Mouse (Mus musculus): Measurements from ENCODE around the gene Srrm1.
"Not testable (repeated sequence)": the region's sequence is repeated elsewhere in the genome, so short reads cannot be mapped to it uniquely, and the experiment has no call there.

Gene Srrm1

DNA sequence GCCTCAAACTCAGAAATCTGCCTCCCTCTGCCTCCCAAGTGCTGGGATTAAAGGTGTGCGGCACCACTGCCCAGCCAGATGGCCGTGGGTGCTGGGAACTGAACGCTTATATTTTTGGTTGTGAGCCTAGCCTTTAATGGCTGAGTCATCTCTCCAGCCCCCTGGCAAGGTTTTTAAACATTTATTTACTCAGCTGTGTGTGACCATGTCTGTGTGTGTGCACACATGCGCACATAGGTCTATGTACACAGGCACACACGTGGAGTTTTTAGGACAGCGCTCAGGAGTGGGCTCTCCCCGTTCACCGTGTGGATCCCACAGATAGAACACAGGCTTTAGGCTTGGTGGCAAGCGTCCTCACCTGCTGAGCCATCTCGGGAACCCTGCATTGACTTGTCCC lies 50.9 kb downstream of the Srrm1 start:
- in situ Hi-C loops (cut with MboI) = no loop called here

DNA sequence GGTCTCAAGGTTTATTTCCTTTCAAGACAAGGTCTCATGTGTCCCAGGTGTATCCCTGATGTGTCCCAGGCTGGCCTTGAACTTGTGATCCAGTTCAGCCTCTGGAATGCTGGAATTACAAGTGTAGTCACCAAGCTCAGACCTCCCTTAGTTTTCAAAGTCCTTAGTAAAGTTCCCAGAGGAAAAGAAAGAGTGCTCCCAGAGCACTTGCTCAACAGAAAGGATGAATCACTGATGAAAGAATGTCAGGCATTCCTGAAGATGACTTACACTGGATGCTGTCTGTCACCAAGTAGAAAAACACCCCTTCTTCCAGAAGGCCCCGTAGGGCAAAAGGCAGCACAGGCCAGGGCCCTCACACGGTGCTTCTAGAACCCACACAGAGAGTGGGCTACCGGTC lies 52.0 kb downstream of the Srrm1 start:
- in situ Hi-C loops (cut with MboI) = no loop called here

DNA sequence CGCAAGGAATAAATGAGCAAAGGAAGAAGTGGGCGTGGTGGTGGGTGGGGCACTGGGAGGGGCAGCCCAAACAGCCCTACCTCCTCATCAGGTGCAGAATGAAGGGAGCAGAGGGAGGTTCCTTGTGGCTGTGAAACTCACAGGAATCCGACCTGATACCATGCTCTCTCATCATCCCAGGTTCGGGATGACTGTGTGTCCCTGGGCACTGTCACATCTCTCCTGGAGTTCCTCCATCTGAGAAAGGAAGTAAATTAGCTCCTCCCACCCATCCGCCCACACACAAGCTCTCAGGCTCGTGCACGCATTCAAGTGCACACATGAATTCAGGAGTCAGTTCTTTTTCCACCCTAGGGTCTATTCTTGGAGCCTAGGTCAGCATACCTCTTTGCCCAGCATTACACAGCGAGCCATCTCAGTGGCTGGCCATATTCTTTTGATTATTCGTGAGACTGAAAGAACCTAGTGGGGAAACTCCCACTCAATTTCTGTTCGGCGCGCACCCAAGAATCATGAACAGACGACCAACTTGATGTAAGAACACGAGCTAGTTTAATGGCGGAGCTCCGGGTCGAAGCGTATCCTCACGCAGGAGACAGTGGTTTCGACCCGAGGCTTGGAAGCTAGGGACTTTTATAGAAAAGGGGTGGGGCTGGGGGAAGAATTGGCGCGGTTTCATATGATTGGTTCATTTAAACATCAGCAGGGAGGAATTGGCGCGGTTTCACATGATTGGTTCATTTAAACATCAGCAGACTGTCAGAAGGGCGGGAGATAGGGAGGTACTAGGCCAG lies 52.7 kb downstream of the Srrm1 start:
- in situ Hi-C loops (cut with MboI) = no loop called here

DNA sequence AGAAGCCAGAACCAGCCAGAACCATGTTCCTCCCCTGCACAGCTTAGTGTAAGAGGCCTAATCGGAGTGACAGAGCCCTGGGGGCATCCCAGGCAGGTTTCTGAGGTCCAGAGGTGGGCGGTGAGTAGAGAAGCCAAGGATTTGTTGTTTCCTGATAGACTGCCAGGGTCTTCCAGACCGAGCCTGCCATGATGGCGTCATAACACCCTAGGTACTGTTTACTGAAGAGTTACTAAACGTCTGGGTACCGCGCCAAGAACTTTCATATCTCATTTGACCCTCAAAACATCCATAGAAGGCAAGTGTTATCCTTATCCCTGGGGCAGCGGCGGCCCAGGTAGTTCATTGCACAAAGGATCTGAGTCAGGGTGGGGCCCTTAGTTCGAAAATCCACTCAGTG lies 54.4 kb downstream of the Srrm1 start:
- in situ Hi-C loops (cut with MboI) = no loop called here

DNA sequence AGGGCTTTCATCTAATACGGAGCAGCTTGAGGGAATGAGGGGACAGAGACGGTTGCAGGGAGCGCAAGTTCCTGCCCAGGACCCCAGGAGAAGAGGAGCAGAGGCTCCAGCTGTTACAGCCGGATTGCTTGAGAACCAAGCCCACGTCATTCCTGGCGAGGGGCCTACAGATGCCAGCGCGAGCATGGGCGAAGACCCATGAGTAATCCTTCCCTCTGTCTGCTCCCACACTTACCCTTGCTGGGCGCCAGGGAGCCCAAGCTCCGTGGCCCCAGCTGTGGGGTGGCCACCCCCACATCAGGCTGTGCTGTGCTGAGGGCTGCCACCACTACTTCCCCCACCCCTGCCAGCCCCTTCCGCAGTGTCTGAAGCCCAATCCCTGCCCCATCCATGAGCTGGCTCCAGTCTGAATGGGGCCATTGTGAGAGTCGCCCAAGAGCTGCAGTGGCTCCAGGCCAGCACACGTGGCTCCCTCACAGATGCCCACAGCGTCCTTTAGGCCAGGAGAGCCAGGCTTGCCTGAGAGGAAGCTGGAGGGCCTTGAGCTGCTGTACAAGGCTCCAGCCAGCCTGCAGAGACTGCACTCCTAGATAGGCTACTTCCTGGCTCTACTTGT lies 55.1 kb downstream of the Srrm1 start:
- in situ Hi-C loops (cut with MboI) = no loop called here

DNA sequence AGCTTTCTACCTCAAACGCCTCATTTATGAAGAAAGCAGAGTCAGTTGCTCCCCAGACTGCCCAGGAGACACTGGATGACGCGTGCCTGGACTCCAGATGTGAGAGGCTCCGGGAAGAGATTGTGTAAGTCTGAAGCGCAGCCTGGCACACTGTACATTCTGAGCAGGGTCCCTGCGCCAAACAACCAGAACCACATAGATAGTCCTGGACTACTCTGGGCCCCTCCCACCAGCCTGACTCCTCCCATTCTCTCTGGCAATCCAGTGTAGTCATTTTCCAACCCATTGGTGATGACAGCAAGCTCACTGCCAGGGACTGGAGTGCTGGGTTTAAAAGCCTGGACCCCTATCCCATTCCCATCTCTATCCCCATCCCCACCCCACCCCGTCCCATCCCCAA lies 56.0 kb downstream of the Srrm1 start:
- in situ Hi-C loops (cut with MboI) = no loop called here

DNA sequence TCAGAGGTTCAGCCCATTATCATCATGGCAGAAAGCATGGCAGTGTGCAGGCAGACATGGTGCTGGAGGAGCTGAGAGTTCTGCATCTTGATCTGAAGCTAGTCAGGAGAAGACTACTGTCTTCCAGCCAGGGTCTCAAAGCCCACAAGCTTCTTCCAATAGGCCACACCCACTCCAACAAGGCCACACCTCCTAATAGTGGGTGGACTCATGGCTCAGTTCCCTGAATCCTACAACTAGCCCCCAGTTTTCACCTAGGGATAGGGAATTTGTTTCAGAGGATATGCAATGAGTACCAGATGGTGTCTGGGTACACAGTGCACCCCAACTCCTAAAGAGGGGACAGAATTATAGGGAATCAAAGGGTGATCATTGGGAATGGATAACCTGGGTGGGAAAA lies 56.6 kb downstream of the Srrm1 start:
- in situ Hi-C loops (cut with MboI) = no loop called here

DNA sequence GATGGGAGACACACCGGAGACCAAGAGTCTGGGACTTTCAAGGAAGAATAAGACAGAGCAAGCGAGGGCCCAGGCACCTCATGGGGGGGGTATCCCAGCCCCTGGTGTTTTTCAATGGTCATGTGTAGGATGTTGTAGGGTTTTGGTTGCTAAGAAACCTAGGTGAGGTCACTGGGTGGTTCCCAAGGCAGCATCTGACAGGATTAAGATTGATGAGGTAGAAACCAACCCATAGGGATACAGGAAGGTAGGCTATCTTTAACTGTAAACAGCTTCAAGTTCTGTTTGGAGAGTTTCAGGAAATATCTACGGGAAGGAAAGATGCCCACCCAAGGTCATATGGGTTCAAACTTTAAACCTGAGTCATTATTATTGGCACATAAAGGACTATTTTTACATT lies 59.3 kb downstream of the Srrm1 start:
- in situ Hi-C loops (cut with MboI) = no loop called here

DNA sequence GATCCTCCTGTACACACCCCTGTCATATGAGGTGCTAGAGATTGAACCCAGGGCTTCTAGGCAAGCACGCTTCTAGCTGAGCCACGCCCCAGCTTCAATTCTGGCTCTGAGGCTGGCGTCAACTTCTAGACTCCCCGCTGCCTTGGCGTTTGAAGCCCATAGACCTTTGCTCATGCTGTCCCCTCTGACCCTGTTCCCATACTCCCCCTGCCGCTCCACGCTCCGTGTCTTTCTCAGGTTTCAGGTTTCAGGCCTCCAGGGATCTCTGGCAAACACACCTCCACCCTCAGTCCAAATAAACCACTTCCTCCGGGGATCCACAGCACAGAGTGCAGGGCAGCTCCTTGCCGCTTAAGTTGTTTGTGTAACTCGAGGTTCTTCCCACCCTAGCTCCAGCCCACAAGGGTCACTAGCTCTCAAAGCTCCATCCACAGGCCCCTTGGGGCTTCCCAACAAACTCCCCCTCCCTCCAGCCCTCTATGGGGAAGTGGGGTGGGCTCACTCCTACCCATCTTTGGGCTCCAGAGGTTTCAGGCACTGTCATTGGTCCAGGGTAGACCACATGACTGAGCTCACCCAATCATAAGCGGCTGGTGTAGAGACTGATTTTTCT lies 60.5 kb downstream of the Srrm1 start:
- in situ Hi-C loops (cut with MboI) = no loop called here

DNA sequence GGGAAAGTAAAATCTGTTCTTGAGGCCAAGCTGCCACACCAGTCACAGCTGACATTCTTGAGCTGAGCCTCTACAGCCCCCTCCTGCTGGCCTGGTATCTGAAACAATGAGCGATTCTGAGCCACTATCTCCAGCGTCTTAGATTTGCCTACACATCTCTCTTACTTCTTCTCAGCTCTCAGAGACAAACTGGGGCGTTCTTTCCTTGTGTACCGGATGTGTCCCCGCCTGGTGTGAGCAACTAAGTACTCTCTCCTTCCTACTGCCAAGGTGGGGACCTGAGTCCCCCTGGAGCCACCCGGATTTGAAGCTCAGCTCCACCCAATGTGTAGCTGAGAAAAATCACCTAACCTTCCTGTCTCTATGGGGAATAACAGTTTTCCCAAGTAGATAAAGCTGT lies 61.3 kb downstream of the Srrm1 start:
- in situ Hi-C loops (cut with MboI) = no loop called here

DNA sequence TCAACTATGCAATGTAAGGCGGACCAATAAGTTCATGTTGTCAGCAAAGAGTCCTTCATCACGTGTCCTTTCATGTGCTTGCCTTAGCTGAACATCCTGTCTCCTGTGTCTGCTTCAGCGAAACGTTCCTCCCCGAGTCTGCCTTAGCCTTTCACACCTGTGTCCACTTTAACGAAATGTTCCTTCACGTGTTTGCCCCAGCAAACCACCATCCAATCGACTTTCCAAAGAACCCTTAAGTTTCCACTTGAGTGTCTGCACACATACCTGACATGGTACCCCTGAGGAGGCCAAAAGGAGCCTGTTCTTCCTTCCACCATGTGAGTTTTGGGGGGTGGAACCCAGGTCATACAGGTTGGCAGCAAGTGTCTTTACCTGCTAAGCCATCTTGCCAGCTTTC lies 61.9 kb downstream of the Srrm1 start:
- in situ Hi-C loops (cut with MboI) = no loop called here

DNA sequence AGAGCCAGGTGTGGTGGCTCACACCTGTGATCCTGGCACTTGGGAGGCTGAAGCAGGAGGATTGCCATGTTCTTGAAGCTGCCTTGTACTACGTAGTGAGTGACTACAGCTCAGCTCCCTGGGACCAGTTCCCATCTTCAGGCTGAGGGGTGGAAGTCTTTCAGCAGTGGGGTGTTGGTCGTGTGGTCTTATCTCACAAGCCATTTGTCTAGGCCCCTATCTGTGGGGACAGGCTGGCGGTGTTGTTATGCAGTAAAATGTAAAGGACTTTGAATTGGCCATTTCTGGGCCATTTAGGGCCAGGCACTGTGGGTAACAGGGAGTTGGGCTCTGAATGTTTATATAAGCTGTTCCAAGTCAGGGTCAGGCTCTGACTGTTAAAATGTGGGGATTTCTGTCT lies 65.1 kb downstream of the Srrm1 start:
- in situ Hi-C loops (cut with MboI) = no loop called here

DNA sequence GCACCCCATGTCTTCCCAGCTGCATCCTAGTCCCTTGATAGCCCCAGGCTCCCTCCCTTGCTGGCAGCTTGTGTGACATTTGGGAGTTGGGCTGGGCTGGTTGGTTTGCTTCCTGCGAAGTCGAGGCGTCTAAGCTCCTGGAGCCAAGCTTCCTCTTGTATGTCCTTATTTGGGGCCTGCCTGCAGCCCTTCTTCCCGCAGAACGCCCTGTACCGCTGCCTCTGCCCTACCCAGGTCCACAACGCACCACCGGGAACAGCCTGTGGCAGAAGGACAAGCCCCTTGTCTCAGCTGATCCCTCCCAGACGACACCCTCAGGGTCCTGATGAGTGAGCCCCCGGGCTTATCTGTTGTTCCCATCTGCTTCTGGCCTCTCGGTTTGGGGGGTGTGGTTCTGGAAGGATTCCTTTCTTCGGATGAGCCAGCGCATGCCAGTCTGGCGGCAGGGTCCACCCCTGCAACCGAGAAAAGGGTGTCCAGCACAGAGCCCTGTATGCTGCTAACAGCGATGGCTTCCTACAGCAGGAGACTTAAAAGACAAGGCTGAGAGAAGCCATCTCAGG lies 66.2 kb downstream of the Srrm1 start:
- in situ Hi-C loops (cut with MboI) = no loop called here

DNA sequence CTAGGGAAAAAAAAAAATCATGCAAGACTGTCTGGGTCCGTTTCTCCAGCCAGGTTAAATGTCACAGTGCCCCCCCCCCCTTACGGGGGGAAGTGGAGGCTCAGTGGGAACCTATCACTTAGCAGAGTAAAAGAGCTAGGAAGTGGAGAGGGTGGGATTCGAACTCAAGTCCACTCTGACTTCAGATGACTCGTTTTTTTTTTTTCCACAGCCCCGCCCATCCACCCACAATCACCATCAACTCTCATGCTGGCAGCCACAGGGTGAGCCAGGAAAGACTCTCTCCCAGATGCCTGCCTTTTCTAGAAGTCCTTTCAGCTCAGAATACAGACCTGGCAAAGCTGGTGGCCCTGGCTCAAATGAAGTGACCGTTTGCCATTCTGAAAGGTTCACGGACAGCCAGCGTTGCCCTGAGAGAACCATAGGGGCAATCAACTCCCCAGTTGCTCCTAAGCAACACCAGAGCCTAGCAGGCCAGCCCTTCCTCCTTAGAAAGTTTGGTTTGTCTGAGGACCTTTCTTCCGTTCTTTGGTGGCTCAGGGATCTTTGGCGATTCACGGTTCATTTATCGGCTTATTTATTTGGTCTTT lies 67.0 kb downstream of the Srrm1 start:
- in situ Hi-C loops (cut with MboI) = no loop called here

DNA sequence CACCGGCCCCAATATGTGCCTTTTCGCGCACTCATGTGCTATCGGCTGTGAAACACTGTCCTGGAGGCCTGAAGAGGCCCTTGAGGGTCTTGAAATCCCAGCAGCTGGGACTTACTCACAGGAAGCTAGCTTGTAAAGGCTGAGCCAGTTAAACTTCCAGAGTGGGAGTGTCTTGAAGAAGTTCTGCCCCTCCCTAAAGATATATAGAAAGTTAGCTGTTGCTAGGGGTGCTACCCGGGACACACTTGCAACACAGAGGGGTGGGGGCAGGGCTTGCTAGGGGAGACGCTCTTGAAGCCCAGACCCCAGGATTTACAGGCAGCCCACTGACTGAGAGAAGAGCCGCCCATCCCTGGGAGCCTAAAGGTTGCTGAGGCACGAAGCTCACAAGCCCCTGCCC lies 67.7 kb downstream of the Srrm1 start:
- in situ Hi-C loops (cut with MboI) = no loop called here

DNA sequence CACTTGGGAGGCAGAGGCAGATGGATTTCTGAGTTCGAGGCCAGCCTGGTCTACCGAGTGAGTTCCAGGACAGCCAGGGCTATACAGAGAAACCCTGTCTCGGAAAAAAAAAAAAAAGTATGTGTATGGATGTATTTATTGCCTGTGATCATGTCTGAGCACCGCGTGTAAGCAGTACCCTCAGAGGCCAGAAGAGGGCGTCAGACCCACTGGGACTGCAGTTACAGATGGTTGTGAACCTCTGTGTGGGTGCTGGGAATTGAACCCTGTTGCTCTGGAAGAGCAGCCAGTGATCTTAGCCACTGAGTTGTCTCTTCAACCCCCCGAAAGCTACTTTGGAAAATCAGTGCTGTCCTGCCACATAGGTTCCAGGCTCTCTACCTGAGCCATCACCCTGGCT lies 69.2 kb downstream of the Srrm1 start:
- in situ Hi-C loops (cut with MboI) = no loop called here

DNA sequence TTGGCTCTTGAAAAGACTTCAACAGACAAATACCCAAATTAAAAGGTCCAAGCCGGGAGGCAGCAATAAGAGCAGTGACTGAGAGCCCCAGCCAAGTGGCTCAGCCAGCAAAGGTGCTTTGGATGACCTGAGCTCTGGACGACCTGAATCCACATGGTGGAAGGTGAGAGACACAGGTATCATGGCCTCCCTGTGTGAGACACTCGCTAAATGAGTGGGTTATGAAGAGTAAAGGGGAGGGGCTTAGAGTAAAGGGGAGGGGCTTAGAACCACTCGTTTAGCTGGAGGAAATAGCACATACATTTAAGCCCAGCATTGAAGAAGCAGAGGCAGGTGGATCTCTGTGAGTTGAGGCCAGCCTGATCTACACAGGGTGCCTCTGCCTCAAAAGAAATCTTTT lies 69.7 kb downstream of the Srrm1 start:
- in situ Hi-C loops (cut with MboI) = no loop called here

DNA sequence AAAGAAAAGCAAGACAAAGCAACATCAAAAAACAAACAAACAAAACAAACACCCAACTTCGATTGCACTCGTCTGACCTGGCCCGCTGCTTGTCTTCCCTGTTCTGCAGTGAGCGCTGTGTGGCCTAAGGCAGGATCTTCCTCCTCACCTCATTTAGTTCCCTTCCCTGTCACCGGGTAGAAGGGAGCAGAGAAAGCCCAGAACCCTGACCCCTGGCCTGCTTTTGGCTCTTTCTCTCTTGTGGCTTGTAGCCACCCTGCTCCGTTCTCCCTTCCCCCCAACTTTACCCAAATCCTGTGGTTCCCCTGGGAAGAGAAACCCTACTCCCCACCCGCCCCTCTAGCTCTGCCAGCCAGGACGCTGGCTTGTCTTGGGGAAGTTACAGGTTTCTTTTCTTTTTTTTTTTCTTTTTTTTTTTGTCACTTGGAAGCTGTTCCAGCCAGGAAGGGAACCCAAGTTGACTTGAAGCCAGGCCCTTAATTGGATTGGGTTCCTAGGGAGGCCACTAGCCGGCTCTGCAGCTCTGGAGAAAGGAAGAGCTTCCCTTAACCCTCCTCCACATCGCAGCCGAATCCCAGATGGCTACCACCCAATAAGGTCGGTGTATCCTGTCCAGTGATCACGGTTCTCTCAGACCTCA lies 70.3 kb downstream of the Srrm1 start:
- in situ Hi-C loops (cut with MboI) = no loop called here

DNA sequence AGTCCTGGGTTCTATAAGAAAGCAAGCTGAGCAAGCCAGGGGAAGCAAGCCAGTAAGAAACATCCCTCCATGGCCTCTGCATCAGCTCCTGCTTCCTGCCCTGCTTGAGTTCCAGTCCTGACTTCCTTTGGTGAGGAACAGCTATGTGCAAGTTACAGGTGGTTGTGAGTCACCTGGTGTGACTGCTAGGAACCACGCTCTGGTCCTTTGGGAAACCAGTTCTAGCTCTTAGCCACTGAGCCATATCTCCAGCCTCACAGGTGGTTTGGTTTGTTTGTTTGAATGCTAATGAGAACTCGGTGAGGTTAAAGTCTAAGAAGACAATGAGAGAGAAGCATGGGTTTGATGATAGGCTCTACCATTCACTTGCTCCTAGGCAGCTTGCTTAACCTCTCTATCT lies 73.1 kb downstream of the Srrm1 start:
- in situ Hi-C loops (cut with MboI) = not testable (repeated sequence)

DNA sequence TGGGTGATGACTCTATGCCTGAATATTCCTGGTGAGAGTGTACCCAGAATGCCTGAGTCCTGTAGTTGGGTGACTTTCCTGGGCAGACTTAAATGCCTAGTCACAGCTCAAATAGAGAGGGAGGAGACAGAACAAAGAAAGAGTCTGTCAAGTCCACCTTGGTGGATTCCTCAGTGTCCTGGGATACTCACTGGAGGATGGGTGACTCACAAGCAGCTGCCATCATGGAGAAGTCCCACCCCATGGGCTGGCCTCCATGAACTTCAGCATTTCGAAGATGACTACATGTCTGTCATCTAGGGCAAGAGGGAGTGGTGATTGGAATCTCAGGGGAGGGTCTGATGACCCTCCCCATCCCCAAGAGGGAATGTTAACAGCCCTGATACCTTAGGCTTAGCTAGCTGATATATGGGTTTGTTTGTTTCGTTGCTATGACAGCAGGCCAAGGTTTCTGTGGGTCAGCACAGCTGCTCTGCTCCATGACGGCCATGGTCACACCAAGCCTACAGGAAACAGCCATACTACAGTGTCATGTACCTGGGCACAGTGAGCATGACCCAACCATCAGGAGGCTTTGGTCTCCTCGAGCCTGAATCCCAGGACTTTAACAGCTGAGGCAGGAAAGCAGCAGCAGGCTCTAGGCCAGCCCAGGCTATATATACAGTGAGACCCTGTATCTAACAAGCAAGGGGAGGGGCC lies 76.3 kb downstream of the Srrm1 start:
- in situ Hi-C loops (cut with MboI) = no loop called here

DNA sequence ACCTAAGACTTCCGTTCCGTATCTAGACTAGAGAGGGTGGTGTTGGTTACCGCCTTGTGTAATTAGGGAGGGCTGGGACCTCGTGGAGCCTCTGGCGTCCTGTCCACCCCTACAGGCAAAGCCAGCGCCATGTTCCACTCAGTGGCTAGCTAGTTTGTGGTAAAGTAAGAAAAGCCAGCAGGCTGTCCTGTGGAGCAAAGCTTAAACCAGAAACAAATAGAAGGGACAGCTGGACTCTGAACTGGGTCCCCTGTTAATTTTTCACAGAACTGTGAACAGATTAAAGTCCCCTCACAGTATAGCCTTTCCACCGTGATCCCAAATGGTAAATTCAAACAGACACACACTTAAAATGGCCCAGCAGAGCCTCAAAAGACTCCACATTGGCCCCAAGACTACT lies 78.4 kb downstream of the Srrm1 start:
- in situ Hi-C loops (cut with MboI) = no loop called here

DNA sequence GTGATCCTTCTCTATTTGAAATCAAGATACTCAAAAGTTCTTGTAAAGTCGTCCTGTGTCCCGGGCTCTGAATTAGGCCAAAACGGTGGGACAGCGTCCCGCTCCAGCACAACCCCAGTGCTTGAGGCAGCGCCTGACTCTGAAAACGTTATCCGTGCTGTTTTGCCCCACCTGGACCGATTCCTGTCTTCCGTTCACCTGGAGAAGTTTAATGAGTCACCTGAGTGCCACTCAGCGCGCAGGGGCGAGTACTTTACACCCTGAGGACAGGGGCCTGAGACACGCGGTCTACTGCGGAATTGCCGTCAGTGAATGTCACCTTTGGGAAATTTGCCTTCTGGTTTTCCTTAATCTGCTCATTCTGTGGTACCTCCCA lies 79.8 kb downstream of the Srrm1 start:
- in situ Hi-C loops (cut with MboI) = no loop called here

All from mature B cell (primary cell).